Mouse (Mus musculus): ENCODE results near the gene Tbc1d32. TPM values are rescaled to one million over a fixed set of nuclear protein-coding genes. Genes with fewer than 3 reads are reported as not detected.
A peak's percentile ranks its signal among the peaks of the same experiment; 100 is the strongest.
"Not testable (repeated sequence)": the region's sequence is repeated elsewhere in the genome, so short reads cannot be mapped to it uniquely, and the experiment has no call there.

The Tbc1d32 gene
- total RNA-seq (2021) = 1 to 10 TPM; 8.0 to 8.9 TPM

DNA sequence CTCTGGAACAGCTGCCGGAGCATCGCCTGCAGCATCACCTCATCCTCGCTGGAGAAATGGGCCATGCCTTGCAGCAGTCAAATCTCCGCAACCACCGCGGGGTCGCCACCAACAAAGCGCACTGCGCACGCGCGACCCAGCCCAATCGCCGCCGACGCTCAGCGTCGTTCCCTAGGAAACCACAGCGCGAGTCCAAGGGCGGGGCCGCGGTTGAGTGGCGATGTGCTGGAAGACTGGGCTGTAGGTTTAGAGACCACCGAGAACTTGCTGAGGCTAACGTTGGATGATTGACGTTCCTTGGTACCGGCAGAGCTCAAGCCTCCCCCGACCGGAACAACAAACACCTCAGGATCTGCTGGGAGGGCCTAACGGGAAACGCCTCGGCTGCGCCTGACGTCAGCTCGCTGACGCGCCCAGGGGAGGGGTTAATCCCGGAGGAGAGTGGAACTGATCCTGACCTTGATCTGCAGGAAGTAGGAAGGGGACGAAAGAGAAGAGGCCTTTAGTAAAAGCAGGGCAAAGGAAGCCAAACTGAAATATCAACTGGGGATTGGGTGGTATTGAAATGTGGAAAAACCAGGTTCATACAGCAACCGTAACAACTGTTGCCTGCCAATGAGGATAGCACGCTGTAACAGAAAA is at the start of gene Tbc1d32:
TSS of gene Tbc1d32 (minus strand) at position 122 of the 642 bp plus-strand sequence.
- intact Hi-C loops (cut with DNase I) = no loop called here
- DNase-seq = peak; percentile 95

DNA sequence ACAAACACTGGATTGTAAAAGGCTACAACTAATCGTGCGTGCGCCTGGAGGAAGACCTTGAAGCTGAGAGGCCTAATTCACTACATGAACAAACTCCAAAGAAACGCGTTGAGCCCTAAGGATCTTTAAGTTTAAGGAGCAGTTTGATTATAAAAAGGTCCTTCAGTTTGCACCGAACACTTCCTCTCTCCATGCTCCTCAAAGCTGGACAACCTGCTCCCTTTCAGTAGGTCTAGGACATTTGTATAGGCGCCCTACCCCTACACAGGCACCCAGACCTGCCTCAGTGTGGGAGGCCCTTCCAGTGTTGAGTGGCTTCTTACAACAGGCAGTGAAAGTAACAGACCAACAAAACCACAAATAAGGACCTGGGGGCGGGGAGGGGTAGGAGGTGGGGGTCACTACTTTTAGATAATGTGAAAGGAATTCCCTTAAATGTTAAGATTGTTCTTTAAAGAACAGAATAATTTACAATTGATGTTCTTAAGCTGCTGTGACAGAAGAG is 666 bp downstream of the Tbc1d32 start:
- DNase-seq = peak; percentile 3
- intact Hi-C loops (cut with DNase I) = no loop called here

DNA sequence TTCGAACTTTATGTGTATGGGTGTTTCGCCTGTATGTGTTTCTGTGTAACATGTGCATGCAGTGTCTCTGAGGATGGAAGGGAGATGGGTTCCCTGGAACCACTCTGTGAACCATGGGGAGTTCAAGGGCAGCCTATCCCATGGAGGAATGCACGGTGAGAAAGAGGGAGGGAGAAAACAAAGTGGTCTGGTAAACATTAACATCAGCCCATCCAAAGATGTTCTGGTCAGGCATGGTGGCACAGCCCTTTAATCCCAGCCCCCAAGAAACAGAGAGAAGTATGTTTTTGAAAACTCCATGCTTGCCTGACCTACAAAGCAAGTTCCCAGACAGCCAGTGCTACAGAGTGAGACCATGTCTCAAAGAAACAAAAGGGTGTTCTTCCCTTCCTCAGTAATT is 12.7 kb downstream of the Tbc1d32 start:
- intact Hi-C loops (cut with DNase I) = no loop called here
- DNase-seq = no peak

DNA sequence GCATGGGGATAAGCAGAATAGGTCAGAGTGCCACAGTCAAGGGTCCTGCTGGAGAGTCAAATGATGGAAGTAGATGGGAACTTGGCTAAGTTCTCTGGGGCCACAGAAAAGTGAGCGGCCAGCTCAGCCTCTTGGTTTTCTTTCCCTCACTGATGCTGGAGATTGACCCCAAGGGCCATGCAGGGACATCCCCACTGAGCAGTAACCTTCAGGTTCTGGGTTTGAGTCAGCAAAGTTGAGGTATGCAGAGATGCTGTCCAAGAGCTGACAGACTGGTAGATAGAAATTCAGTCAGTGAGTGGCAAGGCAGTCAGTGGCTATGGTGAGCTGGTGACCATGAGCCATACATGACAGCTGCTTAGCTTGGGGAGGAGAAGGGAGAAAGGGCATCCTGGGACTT is 18.1 kb downstream of the Tbc1d32 start:
- intact Hi-C loops (cut with DNase I) = no loop called here
- no peak for DNase-seq

DNA sequence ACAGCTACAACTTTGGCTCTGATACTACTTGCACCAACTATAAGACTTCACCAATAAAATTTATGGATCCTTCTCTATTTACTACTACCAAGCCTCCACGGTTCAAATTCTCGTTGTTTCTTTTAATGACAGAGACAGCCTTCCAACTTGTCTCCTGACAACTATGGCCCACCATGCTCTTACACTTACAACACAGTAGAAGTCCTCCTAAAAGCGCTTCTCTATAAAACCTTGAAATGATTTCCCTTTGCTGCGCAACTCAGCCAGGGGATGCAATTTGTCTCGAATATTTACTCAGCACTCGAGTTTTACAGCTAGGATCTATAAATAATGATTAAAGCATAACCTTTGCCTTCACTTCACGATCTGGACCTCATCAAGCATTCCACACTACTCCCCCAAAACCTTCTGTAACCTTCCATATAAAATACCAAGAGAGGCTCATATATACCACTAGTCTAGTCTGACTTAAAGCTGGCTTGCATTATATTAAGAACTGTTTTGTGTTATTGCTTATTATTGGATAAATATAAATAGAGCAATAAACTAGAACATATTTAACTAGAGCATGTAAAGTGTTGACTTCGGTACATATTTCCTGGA is 21.6 kb downstream of the Tbc1d32 start:
- intact Hi-C loops (cut with DNase I) = no loop called here

DNA sequence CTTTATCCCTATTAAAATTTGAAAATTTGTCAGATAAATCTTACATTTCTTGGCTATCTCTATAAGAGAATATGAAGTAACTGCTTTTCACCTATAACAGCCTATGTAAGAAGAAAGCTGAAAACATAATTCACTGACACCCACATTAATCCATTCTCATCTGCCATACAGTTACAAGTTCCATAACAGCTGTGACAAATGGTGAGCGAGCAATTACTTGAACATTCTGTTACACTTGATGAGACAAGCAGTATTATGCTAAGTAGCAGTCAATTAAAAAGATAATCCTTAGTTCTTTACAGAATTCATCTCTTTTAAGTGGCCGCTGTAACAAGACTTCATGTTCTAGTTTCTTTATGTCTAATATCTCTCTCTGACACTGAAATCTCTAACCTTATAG is 24.1 kb downstream of the Tbc1d32 start:
- intact Hi-C loops (cut with DNase I) = no loop called here

More for the DNA sequence above, 21.6 kb downstream of the Tbc1d32 start:
- no peak for DNase-seq

DNA sequence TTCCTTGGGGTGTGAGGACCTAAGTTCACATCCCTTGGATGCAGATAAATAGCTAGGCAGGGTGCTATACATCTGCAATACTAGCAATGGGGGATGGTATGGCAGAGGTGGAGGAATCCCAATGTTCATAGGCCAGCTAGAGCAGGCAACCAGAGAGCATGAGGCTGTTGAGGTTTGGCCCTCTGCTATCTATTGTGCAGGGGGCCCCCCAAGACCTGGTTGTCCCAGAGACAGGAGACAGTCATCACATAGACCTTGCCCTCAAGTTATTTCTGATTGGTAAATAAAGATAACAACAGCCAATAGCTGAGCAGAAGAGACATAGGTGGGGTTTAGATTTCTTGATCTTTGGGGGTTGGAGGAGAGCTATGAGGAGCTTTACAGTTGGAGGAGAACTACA is 28.6 kb downstream of the Tbc1d32 start:
- intact Hi-C loops (cut with DNase I) = no loop called here
- no peak for DNase-seq

More for the DNA sequence above, 24.1 kb downstream of the Tbc1d32 start:
- DNase-seq = no peak

DNA sequence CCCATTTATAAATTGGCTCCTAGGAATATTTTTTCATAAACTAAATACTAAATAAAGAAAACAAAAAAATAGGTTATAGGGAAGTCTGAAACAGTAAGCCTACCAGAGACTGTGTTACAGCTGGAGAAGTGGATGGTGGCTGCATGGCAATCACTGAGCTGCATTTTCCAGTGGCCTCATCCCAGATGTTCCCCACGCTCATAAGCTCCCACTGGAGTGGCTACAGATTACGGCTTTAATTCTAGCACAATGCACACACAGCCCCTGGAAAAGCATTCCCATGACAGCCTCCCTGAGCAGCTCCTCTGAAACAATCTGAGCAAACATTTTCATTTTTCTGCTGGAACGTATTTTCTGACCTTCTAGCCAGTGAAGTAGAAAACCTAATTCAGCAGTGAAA is 29.8 kb downstream of the Tbc1d32 start:
- DNase-seq = no peak
- intact Hi-C loops (cut with DNase I) = no loop called here

DNA sequence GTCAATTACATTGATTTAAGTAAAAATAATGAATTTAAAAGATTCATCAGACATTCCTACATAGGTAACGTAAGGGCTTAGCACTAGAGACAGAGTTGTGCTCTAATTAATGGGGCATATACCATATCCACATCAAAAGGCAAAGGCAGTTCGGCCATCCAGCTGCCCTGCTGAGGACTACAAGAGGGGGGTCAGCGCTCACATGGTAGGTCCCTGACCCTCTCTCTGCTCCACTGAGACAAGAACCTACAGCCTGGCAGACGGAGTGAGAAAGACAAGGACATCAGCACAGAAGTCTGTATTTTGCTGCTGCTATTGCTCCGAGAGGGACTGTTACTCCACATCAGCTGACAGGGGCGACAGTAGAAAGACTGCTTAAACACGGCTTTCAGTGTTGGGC is 34.2 kb downstream of the Tbc1d32 start:
- intact Hi-C loops (cut with DNase I) = no loop called here
- no peak for DNase-seq

DNA sequence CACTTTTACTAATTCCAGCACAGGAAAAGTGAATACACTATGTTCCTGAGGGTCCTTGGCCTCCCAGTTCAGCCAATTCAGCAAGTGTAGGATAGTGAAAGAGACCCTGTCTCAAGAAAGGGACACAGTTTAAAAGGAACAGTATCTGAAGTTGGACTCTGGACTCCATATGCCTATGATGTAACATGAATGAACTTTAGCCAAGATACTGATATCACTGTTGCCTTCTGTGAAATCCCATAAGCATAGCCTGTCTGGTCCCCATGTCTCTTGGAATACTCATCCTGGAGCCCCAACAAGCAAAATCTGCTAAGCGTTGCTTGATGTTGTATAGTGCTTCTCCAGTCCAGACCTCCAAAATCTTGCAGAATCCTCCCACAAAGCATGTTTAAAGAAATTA is 46.8 kb downstream of the Tbc1d32 start:
- DNase-seq = no peak
- intact Hi-C loops (cut with DNase I) = no loop called here

DNA sequence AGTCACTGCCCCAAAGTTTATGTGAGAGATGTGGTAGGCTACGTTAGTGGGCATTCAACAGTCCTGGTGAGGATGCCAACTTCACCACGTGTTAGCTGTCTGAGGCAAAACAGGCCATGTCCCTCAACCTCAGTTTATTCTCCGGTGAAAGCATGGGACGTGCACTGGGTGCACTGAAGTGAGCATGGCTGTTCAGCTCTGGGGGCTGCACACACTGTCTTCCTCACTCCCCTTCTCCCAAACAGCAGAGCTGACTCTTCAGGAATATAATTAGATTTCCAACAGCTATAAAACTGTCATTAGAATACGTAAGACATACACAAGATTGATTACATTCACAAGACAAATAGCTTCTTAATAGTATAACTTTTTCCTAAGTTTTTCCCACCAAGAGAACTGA is 55.3 kb downstream of the Tbc1d32 start:
- no peak for DNase-seq
- intact Hi-C loops (cut with DNase I) = no loop called here

DNA sequence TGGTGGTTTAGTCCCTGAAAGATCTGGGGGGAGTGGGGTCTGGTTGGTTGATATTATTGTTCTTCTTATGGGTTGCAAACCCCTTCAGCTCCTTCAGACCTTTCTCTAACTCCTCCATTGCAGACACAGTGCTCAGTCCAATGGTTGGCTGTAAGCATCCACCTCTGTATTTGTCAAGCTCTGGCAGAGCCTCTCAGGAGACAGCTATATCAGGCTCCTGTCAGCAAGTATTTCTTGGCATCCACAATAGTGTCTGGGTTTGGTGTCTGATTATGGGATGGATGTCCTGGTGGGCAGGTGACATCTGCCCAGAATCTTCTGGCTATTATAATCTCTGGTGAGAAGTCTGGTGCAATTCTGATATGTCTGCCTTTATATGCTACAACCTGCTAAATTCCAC is 60.8 kb downstream of the Tbc1d32 start:
- intact Hi-C loops (cut with DNase I); DNase-seq: not testable (repeated sequence)

DNA sequence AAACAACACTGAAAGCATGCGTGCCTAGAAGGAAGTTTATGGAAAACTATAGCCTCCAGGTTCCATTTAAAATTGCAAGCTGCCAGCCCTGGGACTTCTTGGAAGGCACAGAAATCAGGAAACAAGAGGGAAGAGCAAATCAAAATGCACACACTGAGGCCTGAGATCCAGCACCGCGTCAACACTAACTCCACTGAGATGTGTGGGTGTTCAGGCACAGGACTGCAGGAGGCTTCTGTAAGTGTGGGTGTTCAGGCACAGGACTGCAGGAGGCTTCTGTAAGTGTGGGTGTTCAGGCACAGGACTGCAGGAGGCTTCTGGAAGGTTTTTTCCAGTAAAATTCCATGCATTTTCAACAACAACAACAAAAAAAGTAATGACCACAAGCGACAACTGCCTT is 62.7 kb downstream of the Tbc1d32 start:
- intact Hi-C loops (cut with DNase I) = no loop called here
- DNase-seq = no peak

DNA sequence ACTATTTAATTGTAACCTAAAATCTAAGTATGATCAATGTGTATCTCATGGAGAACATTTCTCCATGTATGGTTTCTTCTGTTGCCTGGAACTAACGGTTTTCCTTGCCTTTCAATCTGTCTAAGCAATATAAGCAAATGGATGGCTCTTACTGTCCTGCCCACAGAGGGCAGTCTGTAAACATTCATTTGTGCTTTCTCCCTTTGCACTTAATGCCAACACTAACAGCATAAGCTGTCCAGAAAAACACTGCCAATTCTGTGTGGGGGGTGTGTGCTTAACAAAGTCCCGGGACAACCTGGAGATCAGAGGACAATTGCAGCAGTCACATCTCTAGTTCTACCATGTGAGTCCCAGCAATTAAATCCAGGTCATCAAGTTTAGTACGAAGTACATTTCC is 64.1 kb downstream of the Tbc1d32 start:
- intact Hi-C loops (cut with DNase I) = no loop called here
- peak; percentile 2 for DNase-seq

DNA sequence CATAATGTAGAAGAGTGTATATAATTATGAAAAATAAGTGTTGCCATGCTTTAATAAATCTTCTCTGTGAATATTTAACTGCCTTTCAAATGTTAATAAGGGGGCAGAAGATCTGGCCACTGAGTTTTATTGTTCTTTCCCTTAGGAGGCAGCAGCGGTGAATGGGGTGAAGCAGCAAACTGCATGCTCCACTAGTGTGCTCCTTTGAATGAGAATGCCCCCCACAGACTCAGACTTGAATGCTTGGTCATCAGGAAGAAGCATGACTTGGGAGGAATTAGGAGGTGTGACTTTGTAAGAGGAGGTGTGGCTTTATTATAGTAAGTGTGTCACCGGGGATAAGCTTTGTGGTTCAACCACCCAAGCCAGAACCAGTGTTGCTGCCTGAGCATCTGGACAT is 69.7 kb downstream of the Tbc1d32 start:
- no peak for DNase-seq
- intact Hi-C loops (cut with DNase I) = no loop called here

DNA sequence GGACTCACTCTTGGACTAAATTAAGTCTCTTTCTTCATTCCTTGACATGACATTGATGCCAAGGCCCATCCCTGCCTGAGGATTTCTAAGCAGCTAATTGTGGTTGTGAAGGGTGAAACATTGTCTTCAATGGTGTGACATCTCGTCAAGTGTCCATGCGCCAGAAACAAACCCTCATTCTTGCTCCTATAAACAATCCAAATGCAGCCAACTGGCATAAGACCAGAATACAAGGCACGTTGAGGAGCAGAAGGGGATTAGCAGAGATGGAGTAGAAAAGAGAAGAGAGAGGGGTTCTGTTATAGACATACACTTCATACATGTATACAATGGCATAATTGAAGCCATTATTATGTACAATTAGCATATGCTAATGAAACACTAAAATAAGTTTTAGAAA is 70.3 kb downstream of the Tbc1d32 start:
- peak; percentile 10 for DNase-seq
- intact Hi-C loops (cut with DNase I) = no loop called here

DNA sequence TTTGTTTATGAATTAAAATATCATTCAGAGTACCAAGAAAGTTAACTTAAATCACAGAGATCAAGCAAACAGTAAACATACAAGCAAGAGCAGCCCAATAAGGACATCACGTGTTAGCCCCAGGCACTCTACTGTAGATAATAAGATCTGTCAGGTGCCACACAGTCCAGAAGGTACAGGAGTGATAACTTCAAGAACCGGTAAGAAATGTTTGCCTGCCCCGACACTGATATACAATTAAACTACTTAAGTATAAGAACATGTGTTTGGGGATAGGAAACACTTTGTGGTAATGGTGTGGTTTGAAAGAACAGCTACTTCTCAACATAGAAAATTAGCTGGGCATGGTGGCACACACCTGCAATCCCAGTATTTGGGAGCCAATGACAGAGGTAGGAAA is 71.5 kb downstream of the Tbc1d32 start:
- intact Hi-C loops (cut with DNase I) = no loop called here
- no peak for DNase-seq

DNA sequence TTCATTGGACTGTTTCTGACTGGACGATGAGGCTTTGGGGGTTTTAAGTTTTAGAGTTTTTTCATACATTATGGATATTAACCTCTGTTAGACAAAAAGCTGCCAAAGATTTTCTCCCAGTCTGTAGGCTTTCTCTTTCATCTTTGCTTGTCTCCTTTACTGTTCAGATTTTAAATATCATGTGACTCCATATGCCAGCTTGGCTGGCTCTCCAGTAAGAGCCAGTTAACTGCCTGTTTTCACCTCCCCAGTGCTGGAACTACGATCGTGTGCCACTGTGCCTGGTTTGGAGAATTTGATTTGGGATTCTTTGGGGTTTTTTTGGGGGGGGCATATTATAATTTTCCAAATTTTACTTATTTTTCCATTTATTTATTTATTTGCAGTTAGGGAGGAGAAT is 79.6 kb downstream of the Tbc1d32 start:
- DNase-seq = no peak
- intact Hi-C loops (cut with DNase I) = no loop called here

DNA sequence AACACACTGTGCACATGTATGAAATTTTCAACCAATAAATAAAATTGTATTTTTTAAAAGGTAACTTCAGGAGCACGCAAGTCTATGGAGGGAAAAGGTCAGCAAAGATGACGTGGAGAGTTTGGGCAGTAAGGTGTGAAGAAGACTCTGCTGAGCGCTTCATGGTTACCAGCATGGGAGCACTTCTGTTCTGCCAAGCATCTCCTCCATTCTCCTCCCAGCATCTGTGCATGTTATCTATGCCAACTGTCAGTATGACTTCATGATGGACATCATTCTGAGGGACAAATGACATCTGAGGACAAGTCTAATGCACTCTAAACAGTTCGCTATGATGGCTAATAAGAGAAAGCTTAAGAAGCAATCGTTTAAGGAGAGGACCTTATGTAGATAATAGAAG is 91.3 kb downstream of the Tbc1d32 start:
- intact Hi-C loops (cut with DNase I) = no loop called here
- DNase-seq = no peak

DNA sequence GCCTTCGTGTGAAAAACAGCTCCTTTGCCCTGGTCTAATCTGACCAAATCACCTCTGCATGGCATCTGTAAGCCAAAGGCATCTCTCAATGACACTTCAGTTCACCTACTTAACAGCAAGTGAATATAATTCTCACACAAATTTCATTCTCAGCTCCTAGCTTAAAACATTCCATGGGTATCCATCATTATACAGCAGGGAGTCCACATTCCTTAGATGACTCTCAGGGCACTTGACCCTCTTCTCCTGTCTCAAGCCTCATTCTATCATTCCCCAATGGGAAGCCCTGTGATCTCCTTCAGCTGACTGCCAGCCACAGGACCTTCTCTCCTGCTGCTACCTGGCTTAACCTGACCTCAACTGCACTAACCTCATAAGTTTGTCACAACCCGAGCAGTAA is 98.8 kb downstream of the Tbc1d32 start:
- DNase-seq = no peak
- intact Hi-C loops (cut with DNase I) = no loop called here

DNA sequence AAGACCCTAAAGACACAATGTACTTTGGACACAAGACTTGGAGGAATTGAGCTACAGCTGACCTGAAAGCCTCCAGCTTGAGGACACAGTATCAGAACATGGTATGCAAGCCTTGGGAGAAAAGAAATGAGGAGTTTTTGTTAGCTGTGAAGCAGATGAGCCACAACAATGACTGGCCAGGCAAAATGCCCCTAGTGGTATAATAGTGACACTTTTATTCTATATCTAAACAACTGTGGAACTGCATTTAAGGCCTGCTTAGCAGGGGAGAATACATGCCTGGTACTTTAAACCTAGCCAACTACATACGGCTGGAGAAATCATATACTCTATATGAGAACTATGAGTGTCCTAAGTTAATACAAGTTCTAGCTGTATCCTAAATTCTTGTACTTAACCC is 101.5 kb downstream of the Tbc1d32 start:
- intact Hi-C loops (cut with DNase I) = no loop called here
- DNase-seq = no peak

DNA sequence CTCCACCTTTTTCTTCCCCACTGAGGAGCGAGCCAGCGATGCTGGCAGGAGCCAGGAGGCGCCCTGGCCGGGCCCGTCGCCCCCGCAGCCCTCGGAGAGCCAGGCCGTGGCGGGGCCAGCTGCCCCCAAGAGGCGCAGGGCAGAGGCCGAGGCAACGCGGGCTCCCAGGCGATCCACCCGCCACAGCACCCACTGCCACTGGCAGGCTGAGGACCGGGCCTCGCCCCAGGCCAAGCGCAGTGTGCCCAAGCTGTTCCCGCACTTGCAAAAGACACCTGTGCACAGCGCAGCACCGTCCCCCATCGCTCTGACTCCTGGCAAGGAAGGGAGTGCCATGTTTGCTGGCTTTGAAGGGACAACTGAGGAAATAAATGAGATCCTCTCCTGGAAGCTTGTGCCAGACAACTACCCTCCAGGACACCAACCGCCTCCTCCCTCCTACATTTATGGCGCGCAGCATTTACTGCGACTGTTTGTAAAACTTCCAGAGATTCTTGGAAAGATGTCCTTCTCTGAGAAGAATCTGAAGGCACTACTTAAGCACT is 112.8 kb downstream of the Tbc1d32 start:
- intact Hi-C loops (cut with DNase I) = no loop called here
- peak; percentile 54 for DNase-seq

Measured in left cerebral cortex, postnatal 4 days (tissue).